Mouse (Mus musculus): ENCODE data around the gene Cavin1. TPM values are rescaled to one million over a fixed set of nuclear protein-coding genes. Genes with fewer than 3 reads are reported as not detected.

Cavin1 gene
- polyA plus RNA-seq, 1 experiment: 27.0 TPM

- H3K27me3 ChIP-seq (ENCODE audit: control insufficient read depth, insufficient read depth, low read length): peaks cover 16% of the 10 kb centered on the region
- peaks cover 8% of the 10 kb centered on the region for H3K4me1 ChIP-seq (ENCODE audit: control insufficient read depth, insufficient read depth, insufficient read length)
- no peaks in the 10 kb centered on the region for H3K36me3 ChIP-seq (ENCODE audit: control insufficient read depth, insufficient read depth, low read length)
- TF ChIP-seq CTCF (IDR thresholded peaks at IDR 0.05; ENCODE audit: extremely low read depth, insufficient read depth, insufficient read length, insufficient replicate concordance): no peak
- no peak for TF ChIP-seq POLR2A (IDR thresholded peaks at IDR 0.05; ENCODE audit: low read depth, low read length)
- no peak for DNase-seq (ENCODE audit: low read depth in 1 of 2, low spot score in 2 of 2)
- H3K27ac ChIP-seq (ENCODE audit: insufficient read depth, low read length): no peak overlapping the region
- no peak overlapping the region for H3K4me3 ChIP-seq (ENCODE audit: extremely low read depth, insufficient read depth, insufficient read length)
- WGBS: 60% methylated on average over 6 of the region's 6 CpGs
Measured at GRCm38 (mm10) chr11:100965760-100966159, 4.9 kb downstream of the Cavin1 start.

- H3K27me3 ChIP-seq (ENCODE audit: control insufficient read depth, insufficient read depth, low read length): peaks cover 11% of the 10 kb centered on the region
- H3K27ac ChIP-seq (ENCODE audit: insufficient read depth, low read length): no peak overlapping the region
- peaks cover 8% of the 10 kb centered on the region for H3K4me1 ChIP-seq (ENCODE audit: control insufficient read depth, insufficient read depth, insufficient read length)
- DNase-seq (ENCODE audit: low read depth in 1 of 2, low spot score in 2 of 2): no peak
- H3K36me3 ChIP-seq (ENCODE audit: control insufficient read depth, insufficient read depth, low read length): no peaks in the 10 kb centered on the region
- H3K4me3 ChIP-seq (ENCODE audit: extremely low read depth, insufficient read depth, insufficient read length): no peak overlapping the region
- 94% methylated on average over 6 of the region's 6 CpGs for WGBS
- TF ChIP-seq CTCF (IDR thresholded peaks at IDR 0.05; ENCODE audit: extremely low read depth, insufficient read depth, insufficient read length, insufficient replicate concordance): no peak
- TF ChIP-seq POLR2A (IDR thresholded peaks at IDR 0.05; ENCODE audit: low read depth, low read length): no peak
Measured at GRCm38 (mm10) chr11:100964901-100965542, 5.7 kb downstream of the Cavin1 start.

- H3K27ac ChIP-seq (ENCODE audit: insufficient read depth, low read length): no peak overlapping the region
- H3K4me1 ChIP-seq (ENCODE audit: control insufficient read depth, insufficient read depth, insufficient read length): peaks cover 2% of the 10 kb centered on the region
- peaks cover 2% of the 10 kb centered on the region; the same call in 1 of the 2 replicates for H3K27me3 ChIP-seq (ENCODE audit: control insufficient read depth, insufficient read depth, low read length)
- DNase-seq (ENCODE audit: low read depth in 1 of 2, low spot score in 2 of 2): no peak
- no peak overlapping the region for H3K4me3 ChIP-seq (ENCODE audit: extremely low read depth, insufficient read depth, insufficient read length)
- WGBS: 91% methylated on average over 7 of the region's 7 CpGs
- TF ChIP-seq CTCF (IDR thresholded peaks at IDR 0.05; ENCODE audit: extremely low read depth, insufficient read depth, insufficient read length, insufficient replicate concordance) (no peak), POLR2A (IDR thresholded peaks at IDR 0.05; ENCODE audit: low read depth, low read length) (no peak)
- H3K36me3 ChIP-seq (ENCODE audit: control insufficient read depth, insufficient read depth, low read length): no peaks in the 10 kb centered on the region
Measured at GRCm38 (mm10) chr11:100964180-100964579, 6.5 kb downstream of the Cavin1 start.

- TF ChIP-seq CTCF (IDR thresholded peaks at IDR 0.05; ENCODE audit: extremely low read depth, insufficient read depth, insufficient read length, insufficient replicate concordance) (no peak), POLR2A (IDR thresholded peaks at IDR 0.05; ENCODE audit: low read depth, low read length) (no peak)
- Histone ChIP-seq H3K4me3 (ENCODE audit: extremely low read depth, insufficient read depth, insufficient read length) (no peak overlapping the region), H3K4me1 (ENCODE audit: control insufficient read depth, insufficient read depth, insufficient read length) (no peaks in the 10 kb centered on the region), H3K27me3 (ENCODE audit: control insufficient read depth, insufficient read depth, low read length) (no peaks in the 10 kb centered on the region), H3K27ac (ENCODE audit: insufficient read depth, low read length) (no peak overlapping the region), H3K36me3 (ENCODE audit: control insufficient read depth, insufficient read depth, low read length) (no peaks in the 10 kb centered on the region)
- no peak for DNase-seq (ENCODE audit: low read depth in 1 of 2, low spot score in 2 of 2)
- WGBS: 82% methylated on average over 9 of the region's 9 CpGs
Measured at GRCm38 (mm10) chr11:100963647-100964046, 7.0 kb downstream of the Cavin1 start.

DNA sequence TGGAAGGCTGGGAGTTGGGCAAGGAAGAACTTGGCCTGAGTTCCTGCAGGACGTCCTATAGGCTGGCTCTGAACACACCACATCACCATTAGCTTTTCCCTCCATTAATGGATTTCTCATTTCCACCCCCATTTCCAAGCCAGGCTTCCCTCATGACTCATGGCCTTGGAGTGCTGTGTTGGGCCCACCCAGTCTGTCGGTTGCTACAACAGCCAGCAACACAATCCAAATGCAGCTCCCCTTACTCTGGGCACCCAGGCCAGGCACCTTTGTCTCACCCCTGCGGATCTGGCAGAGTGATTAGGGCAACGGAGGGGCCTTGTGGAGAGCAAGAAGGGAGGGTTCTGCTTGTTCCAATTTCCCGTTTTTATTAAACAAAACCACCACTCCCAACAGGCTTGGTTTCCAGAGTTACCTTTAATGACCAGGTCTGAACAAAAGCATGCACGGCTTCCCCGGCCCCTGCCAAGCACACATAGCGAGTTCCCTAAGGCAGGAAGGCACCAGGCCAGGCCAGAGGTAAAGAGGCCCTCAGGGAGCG, 8.2 kb downstream of the Cavin1 start:
- 75% methylated on average over 9 of the region's 9 CpGs for WGBS
- no peaks in the 10 kb centered on the region for H3K4me1 ChIP-seq (ENCODE audit: control insufficient read depth, insufficient read depth, insufficient read length)

DNA sequence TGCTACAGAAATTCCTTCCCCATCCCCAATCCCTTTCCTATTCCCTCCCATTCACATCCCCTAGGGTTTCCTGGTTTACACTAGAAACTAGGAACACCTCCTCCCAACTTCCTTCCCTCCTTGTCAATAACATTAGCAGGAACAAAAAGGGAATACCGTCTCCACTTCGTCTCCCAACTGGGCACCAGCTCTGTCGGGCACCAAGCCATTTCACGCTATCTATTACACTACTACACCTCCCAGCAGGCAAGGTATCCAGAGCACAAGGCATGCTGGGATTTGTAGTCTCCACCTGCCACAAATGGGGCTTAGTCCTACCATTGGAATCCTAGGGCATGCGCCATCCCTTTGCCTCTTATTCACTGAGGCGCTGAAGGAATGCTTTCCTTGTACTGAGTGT, 10.1 kb downstream of the Cavin1 start:
- TF ChIP-seq CTCF (IDR thresholded peaks at IDR 0.05; ENCODE audit: extremely low read depth, insufficient read depth, insufficient read length, insufficient replicate concordance) (no peak), POLR2A (IDR thresholded peaks at IDR 0.05; ENCODE audit: low read depth, low read length) (no peak)
- no peak overlapping the region for H3K27ac ChIP-seq (ENCODE audit: insufficient read depth, low read length)
- no peaks in the 10 kb centered on the region for H3K27me3 ChIP-seq (ENCODE audit: control insufficient read depth, insufficient read depth, low read length)
- no peaks in the 10 kb centered on the region for H3K36me3 ChIP-seq (ENCODE audit: control insufficient read depth, insufficient read depth, low read length)
- 61% methylated on average over 6 of the region's 6 CpGs for WGBS
- no peak for DNase-seq (ENCODE audit: low read depth in 1 of 2, low spot score in 2 of 2)
- H3K4me3 ChIP-seq (ENCODE audit: extremely low read depth, insufficient read depth, insufficient read length): no peak overlapping the region
- no peaks in the 10 kb centered on the region for H3K4me1 ChIP-seq (ENCODE audit: control insufficient read depth, insufficient read depth, insufficient read length)

More for the DNA sequence above, 8.2 kb downstream of the Cavin1 start:
- no peak overlapping the region for H3K4me3 ChIP-seq (ENCODE audit: extremely low read depth, insufficient read depth, insufficient read length)
- H3K36me3 ChIP-seq (ENCODE audit: control insufficient read depth, insufficient read depth, low read length): no peaks in the 10 kb centered on the region
- H3K27ac ChIP-seq (ENCODE audit: insufficient read depth, low read length): no peak overlapping the region
- DNase-seq (ENCODE audit: low read depth in 1 of 2, low spot score in 2 of 2): no peak
- no peaks in the 10 kb centered on the region for H3K27me3 ChIP-seq (ENCODE audit: control insufficient read depth, insufficient read depth, low read length)
- TF ChIP-seq CTCF (IDR thresholded peaks at IDR 0.05; ENCODE audit: extremely low read depth, insufficient read depth, insufficient read length, insufficient replicate concordance) (no peak), POLR2A (IDR thresholded peaks at IDR 0.05; ENCODE audit: low read depth, low read length) (no peak)

DNA sequence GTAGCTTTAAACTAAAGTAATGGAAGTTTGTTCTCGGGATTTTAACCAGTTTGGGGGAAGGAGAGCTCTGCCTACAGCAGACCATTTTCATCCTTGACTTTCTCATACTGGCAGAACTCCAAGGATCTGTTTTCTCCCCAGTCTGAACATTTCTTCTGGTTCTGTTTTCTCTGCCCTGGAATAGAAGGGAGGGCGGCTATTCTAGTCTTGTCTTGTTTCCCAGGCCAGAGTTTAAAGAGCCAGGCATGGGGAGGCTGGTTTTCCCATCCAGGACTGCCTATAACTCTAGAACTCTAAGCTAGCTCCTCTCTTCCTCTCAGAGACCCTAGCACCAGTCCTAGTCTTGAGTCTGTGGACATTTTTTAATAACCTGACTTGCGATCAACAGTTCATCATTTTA, 10.9 kb downstream of the Cavin1 start:
- no peak for DNase-seq (ENCODE audit: low read depth in 1 of 2, low spot score in 2 of 2)
- Histone ChIP-seq H3K36me3 (ENCODE audit: control insufficient read depth, insufficient read depth, low read length) (no peaks in the 10 kb centered on the region), H3K4me3 (ENCODE audit: extremely low read depth, insufficient read depth, insufficient read length) (no peak overlapping the region), H3K27ac (ENCODE audit: insufficient read depth, low read length) (no peak overlapping the region), H3K4me1 (ENCODE audit: control insufficient read depth, insufficient read depth, insufficient read length) (no peaks in the 10 kb centered on the region), H3K27me3 (ENCODE audit: control insufficient read depth, insufficient read depth, low read length) (no peaks in the 10 kb centered on the region)
- TF ChIP-seq POLR2A (IDR thresholded peaks at IDR 0.05; ENCODE audit: low read depth, low read length): no peak
- TF ChIP-seq CTCF (IDR thresholded peaks at IDR 0.05; ENCODE audit: extremely low read depth, insufficient read depth, insufficient read length, insufficient replicate concordance): no peak
- 42% methylated on average over 3 of the region's 3 CpGs for WGBS

Data from spleen, adult 2 months (tissue).